Mouse (Mus musculus) liver, embryonic 14.5 days (tissue): ENCODE data around the gene Prpf6. TPM values are rescaled to one million over a fixed set of nuclear protein-coding genes. Genes with fewer than 3 reads are reported as not detected.

Experiments
- ATAC-seq: fragments of 200-750 bp; cut with Nextera tagmentation; 2 replicates; pipeline ENCODE4 v1.8.0; 2017; ENCODE audit warnings: moderate number of reproducible peaks, mild to moderate bottlenecking, moderate library complexity; ENCODE audit not compliant: insufficient read depth
- DNase-seq, 3 experiments: peaks; one replicate each; pipeline ENCODE4 v3.0.0-alpha.2; 2012 to 2013; ENCODE audit warnings: low read depth in 3 of 3, low spot score in 3 of 3
- H3K27ac ChIP-seq: fragments of 300-500 bp; sonication (generic); 2 replicates; pipeline ENCODE4 v1.5.1; 2014; ENCODE audit warnings: moderate library complexity, mild to moderate bottlenecking, control low read depth, inconsistent platforms
- H3K27me3 ChIP-seq: fragments of 300-500 bp; sonication (generic); 2 replicates; pipeline ENCODE4 v1.6.1; 2014; ENCODE audit warnings: mild to moderate bottlenecking, low read length, moderate library complexity; ENCODE audit not compliant: control insufficient read depth, insufficient read depth
- H3K36me3 ChIP-seq: fragments of 300-500 bp; sonication (generic); replicated peaks from 2 replicates; pipeline ENCODE4 v1.6.1; 2014; ENCODE audit warnings: low read depth; ENCODE audit not compliant: control insufficient read depth, insufficient read depth
- H3K4me1 ChIP-seq, 2 experiments: fragments of 200-500 bp in 1 of 2; fragments of 300-500 bp in 1 of 2; sonication (generic) in 1 of 2; replicated peaks; 2 replicates each; pipeline ENCODE4 v1.6.1; 2012 to 2014; ENCODE audit warnings: antibody characterized with exemption in 1 of 2, inconsistent platforms in 1 of 2, low read length in 1 of 2; ENCODE audit not compliant: control insufficient read depth in 2 of 2, insufficient read depth in 2 of 2
- H3K4me2 ChIP-seq: fragments of 300-500 bp; sonication (generic); 2 replicates; pipeline ENCODE4 v1.6.1; 2014; ENCODE audit warnings: low read depth, mild to moderate bottlenecking, control low read depth, moderate library complexity
- H3K4me3 ChIP-seq, 2 experiments: fragments of 200-500 bp in 1 of 2; fragments of 300-500 bp in 1 of 2; sonication (generic) in 1 of 2; 2 replicates each; pipeline ENCODE4 v1.5.1; 2012 to 2014; ENCODE audit warnings: low read depth in 2 of 2, low read length in 2 of 2, mild to moderate bottlenecking in 2 of 2, control low read depth in 1 of 2, inconsistent platforms in 1 of 2, moderate library complexity in 1 of 2; ENCODE audit not compliant: insufficient read depth in 1 of 2
- H3K9ac ChIP-seq: fragments of 300-500 bp; sonication (generic); replicated peaks from 2 replicates; pipeline ENCODE4 v1.6.1; 2014; ENCODE audit warnings: mild to moderate bottlenecking, control low read depth, moderate library complexity
- H3K9me3 ChIP-seq: fragments of 300-500 bp; sonication (generic); 2 replicates; pipeline ENCODE4 v1.6.1; 2016; ENCODE audit warnings: low read length, mixed read lengths; ENCODE audit not compliant: control insufficient read depth
- CTCF ChIP-seq: IDR thresholded peaks from 2 replicates; pipeline ENCODE4 v1.5.1; 2016; ENCODE audit warnings: antibody characterized with exemption, low read depth, control low read depth
- EP300 ChIP-seq: IDR thresholded peaks from 2 replicates; pipeline ENCODE4 v1.6.1; 2016; ENCODE audit warnings: antibody characterized with exemption, low read depth
- WGBS: fragments of 180-500 bp; shearing (Covaris S2); extraction: QIAGEN DNeasy Blood & Tissue Kit; methylation state at CpG from one replicate; pipeline ENCODE4 v1.1.7; 2014; ENCODE audit not compliant: insufficient replicate concordance; 5-methylcytosine and 5-hydroxymethylcytosine counted together
- polyA plus RNA-seq, 2 experiments: library from polyadenylated mRNA; depleted of rRNA in 1 of 2; stranded (reverse) in 1 of 2; unstranded in 1 of 2; fragments of >200 nt; fragmentation: Nextera tagmentation in 1 of 2; extraction: Ambion mirVana in 1 of 2; gene quantifications; 2 replicates each; pipeline versions ENCODE4 v1.2.1 to v1.2.3; 2012 to 2014

Gene Prpf6
- polyA plus RNA-seq, 2 experiments, result 15.7 to 22.3 TPM

GRCm38 (mm10) chr2:181677755-181678098 is 86.1 kb downstream of the Prpf6 start:
- H3K27me3 ChIP-seq, result peaks cover 11% of the 10 kb centered on the region
- H3K4me2 ChIP-seq, result no peak overlapping the region
- no peaks in the 10 kb centered on the region for H3K36me3 ChIP-seq
- H3K9me3 ChIP-seq, result no peaks in the 10 kb centered on the region
- DNase-seq, result no peak
- H3K4me1 ChIP-seq, result peaks cover 3 to 13% of the 10 kb centered on the region in 2 experiments
- no peak overlapping the region for H3K9ac ChIP-seq
- no peak for TF ChIP-seq EP300
- no peak for TF ChIP-seq CTCF
- H3K27ac ChIP-seq, result no peak overlapping the region
- ATAC-seq, result no peak
- WGBS, result 26% methylated on average over 3 of the region's 3 CpGs
- no peak overlapping the region for H3K4me3 ChIP-seq

- Histone ChIP-seq H3K4me2 (no peak overlapping the region), H3K4me1 (peaks cover 3 to 13% of the 10 kb centered on the region in 2 experiments), H3K36me3 (no peaks in the 10 kb centered on the region), H3K4me3 (no peak overlapping the region), H3K27ac (no peak overlapping the region), H3K9me3 (no peaks in the 10 kb centered on the region), H3K9ac (no peak overlapping the region), H3K27me3 (peaks cover 3% of the 10 kb centered on the region; the same call in 1 of the 2 replicates)
- peak; percentile 58 for ATAC-seq
- TF ChIP-seq CTCF (peak; percentile 95), EP300 (no peak)
- peak; percentile 55 to 64 (median 56) for DNase-seq
- WGBS, result 32% methylated on average over 1 of the region's 1 CpGs
Observed at GRCm38 (mm10) chr2:181678780-181679179, 87.1 kb downstream of the Prpf6 start.

- Histone ChIP-seq H3K27me3 (peaks cover 3% of the 10 kb centered on the region; the same call in 1 of the 2 replicates), H3K27ac (no peak within 1 kb of the TSS), H3K4me3 (peak within 1 kb of the TSS; percentile 62 to 66), H3K36me3 (no peaks in the 10 kb centered on the region), H3K9me3 (no peaks in the 10 kb centered on the region), H3K9ac (peak within 1 kb of the TSS; percentile 60), H3K4me2 (peak within 1 kb of the TSS; percentile 80), H3K4me1 (peaks cover 3 to 13% of the 10 kb centered on the region in 2 experiments)
- DNase-seq (peak in 2 of 3 experiments; percentile 30 to 49), ATAC-seq (peak; percentile 46)
- TF ChIP-seq CTCF (peak; percentile 13), EP300 (no peak)
- WGBS, result under 1% methylated on average over 69 of the region's 69 CpGs
Observed at GRCm38 (mm10) chr2:181679951-181680715, 88.5 kb downstream of the Prpf6 start, which contains the start of gene Tcea2. Tcea2 (plus strand) TSS chr2:181680310.

- no peaks in the 10 kb centered on the region for H3K9me3 ChIP-seq
- H3K9ac ChIP-seq, result peak overlapping the region; percentile 60
- no peaks in the 10 kb centered on the region for H3K36me3 ChIP-seq
- 10% methylated on average over 7 of the region's 7 CpGs for WGBS
- no peak for TF ChIP-seq EP300
- no peak for TF ChIP-seq CTCF
- ATAC-seq (no peak), DNase-seq (no peak)
- H3K4me1 ChIP-seq, result peaks cover 3 to 10% of the 10 kb centered on the region in 2 experiments
- H3K4me2 ChIP-seq, result peak overlapping the region; percentile 80
- peak overlapping the region; percentile 52 to 62 for H3K4me3 ChIP-seq
- no peak overlapping the region for H3K27ac ChIP-seq
- peaks cover 3% of the 10 kb centered on the region; the same call in 1 of the 2 replicates for H3K27me3 ChIP-seq
Observed at GRCm38 (mm10) chr2:181680716-181681117, 89.0 kb downstream of the Prpf6 start.

GRCm38 (mm10) chr2:181681978-181682377 is 90.3 kb downstream of the Prpf6 start:
- Histone ChIP-seq H3K9ac (no peak overlapping the region), H3K27me3 (peaks cover 3% of the 10 kb centered on the region; the same call in 1 of the 2 replicates), H3K4me1 (peaks cover 3 to 9% of the 10 kb centered on the region in 2 experiments; a peak in 3 of 4 replicates), H3K4me2 (no peak overlapping the region), H3K4me3 (no peak overlapping the region), H3K36me3 (no peaks in the 10 kb centered on the region), H3K27ac (no peak overlapping the region), H3K9me3 (no peaks in the 10 kb centered on the region)
- 40% methylated on average over 1 of the region's 1 CpGs for WGBS
- DNase-seq (no peak), ATAC-seq (no peak)
- TF ChIP-seq EP300 (no peak), CTCF (no peak)
